Mouse (Mus musculus) heart, adult 2 months (tissue): ENCODE results near the gene Zfp677. TPM values are rescaled to one million over a fixed set of nuclear protein-coding genes. Genes with fewer than 3 reads are reported as not detected.
"Not testable (repeated sequence)": the region's sequence is repeated elsewhere in the genome, so short reads cannot be mapped to it uniquely, and the experiment has no call there.

ENCODE experiments used
- DNase-seq, 2 experiments: peaks; one replicate each; pipeline ENCODE4 v3.0.0; 2021
- H3K27ac ChIP-seq: fragments of 200-600 bp; 2 replicates; pipeline ENCODE4 v1.8.1; 2022
- H3K27me3 ChIP-seq: fragments of 200-500 bp; 2 replicates; pipeline ENCODE4 v1.6.1; 2012; ENCODE audit warnings: mild to moderate bottlenecking, low read length, inconsistent platforms, mixed read lengths; ENCODE audit not compliant: control insufficient read depth, insufficient read depth
- H3K36me3 ChIP-seq: fragments of 200-500 bp; 2 replicates; pipeline ENCODE4 v1.6.1; 2012; ENCODE audit warnings: low read length, inconsistent platforms; ENCODE audit not compliant: control insufficient read depth, insufficient read depth
- H3K4me1 ChIP-seq: fragments of 200-500 bp; 2 replicates; pipeline ENCODE4 v1.6.1; 2011; ENCODE audit warnings: low read length; ENCODE audit not compliant: control insufficient read depth, insufficient read depth
- H3K4me3 ChIP-seq: fragments of 200-600 bp; 2 replicates; pipeline ENCODE4 v1.8.1; 2022
- H3K79me2 ChIP-seq: fragments of 200-500 bp; replicated peaks from 2 replicates; pipeline ENCODE4 v1.6.1; 2012; ENCODE audit warnings: mild to moderate bottlenecking, inconsistent platforms, low read length, moderate library complexity, mixed read lengths; ENCODE audit not compliant: control insufficient read depth, insufficient read depth
- H3K9ac ChIP-seq: fragments of 200-500 bp; 2 replicates; pipeline ENCODE4 v1.6.1; 2012; ENCODE audit warnings: low read depth, mild to moderate bottlenecking, control low read depth, inconsistent platforms, low read length, mixed read lengths
- CTCF ChIP-seq: fragments of 200-600 bp; IDR thresholded peaks from 2 replicates; pipeline ENCODE4 v1.8.1; 2022; ENCODE audit warnings: antibody characterized with exemption, mild to moderate bottlenecking, moderate library complexity
- EP300 ChIP-seq: fragments of 200-500 bp; IDR thresholded peaks from 2 replicates; pipeline ENCODE4 v1.6.1; 2011; ENCODE audit warnings: low read depth, low read length, control low read depth; ENCODE audit not compliant: insufficient read depth
- POLR2A ChIP-seq: fragments of 200-500 bp; IDR thresholded peaks from 2 replicates; pipeline ENCODE4 v1.6.1; 2011; ENCODE audit warnings: mild to moderate bottlenecking, low read depth, low read length, control low read depth; ENCODE audit not compliant: insufficient read depth
- WGBS: fragments of 180-500 bp; shearing (Covaris S2); methylation state at CpG from one replicate; pipeline ENCODE4 v1.1.7; 2018; 5-methylcytosine and 5-hydroxymethylcytosine counted together
- intact Hi-C: fragments of 180-260 bp; cut with DNase I; formaldehyde crosslinking; loops from one replicate; pipeline ENCODE4 v1.15.1; 2025
- long read RNA-seq: library from polyadenylated mRNA; stranded (forward); transcript quantifications from one replicate; pipeline ENCODE4 v2.0.0, GENCODE M21; 2021
- polyA plus RNA-seq: library from polyadenylated mRNA; depleted of rRNA; stranded (reverse); fragments of >200 nt; gene quantifications from 2 replicates; pipeline ENCODE4 v1.2.3, GENCODE M21; 2012; rRNA removed
- total RNA-seq, 2 experiments: library from RNA; stranded (reverse); gene quantifications; 2 replicates each; pipeline ENCODE4 v1.2.3; 2021

Zfp677 gene
- total RNA-seq (under 1 TPM; 0.86 to 0.89 TPM), polyA plus RNA-seq (0.25 and 0.50 TPM in 2 replicates)
- long read RNA-seq = 0 reads

DNA sequence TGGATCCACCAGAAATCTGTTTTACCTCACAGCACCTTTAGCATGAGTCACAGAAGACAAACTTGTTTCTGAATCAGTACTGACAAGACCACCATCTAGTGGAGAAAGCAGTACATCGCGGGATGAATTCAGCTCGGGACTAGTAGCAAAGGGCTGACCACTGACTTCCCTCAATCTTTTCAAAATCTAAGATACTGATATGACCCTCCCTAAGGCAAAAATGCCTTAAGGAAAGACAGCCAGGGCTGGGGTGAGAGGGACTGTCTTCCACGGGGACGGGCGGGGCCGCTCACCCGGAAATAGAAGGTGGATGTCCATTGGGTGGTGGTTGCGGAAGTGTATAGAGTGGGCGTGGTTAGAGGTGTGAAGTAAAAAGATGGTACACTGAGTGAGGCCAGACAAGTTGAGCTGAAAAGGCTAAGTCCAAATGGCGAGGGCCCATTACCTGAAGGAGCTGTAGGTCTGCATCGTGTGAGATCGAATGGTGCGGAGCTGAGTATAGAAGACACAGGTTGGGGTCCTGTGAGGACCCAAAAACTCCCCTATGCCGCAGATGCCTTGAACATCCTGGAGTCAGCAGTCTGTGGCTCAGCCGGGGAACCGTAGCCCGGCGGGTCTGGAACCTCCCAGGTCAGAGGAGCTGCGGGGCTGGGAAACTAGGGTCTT, at the start of gene Zfp677:
Gene Zfp677 (plus strand): TSS at position 358 of the 666 bp plus-strand sequence.
- peak within 1 kb of the TSS; percentile 30 for H3K9ac ChIP-seq
- H3K36me3 ChIP-seq = no peaks in the 10 kb centered on the region
- H3K27me3 ChIP-seq = no peaks in the 10 kb centered on the region
- peak; percentile 42; the same call in 1 of the 2 replicates for TF ChIP-seq POLR2A
- peak; percentile 70 for TF ChIP-seq CTCF
- TF ChIP-seq EP300 = no peak
- DNase-seq = peak; percentile 56 to 78
- peak within 1 kb of the TSS; percentile 49; the same call in 1 of the 2 replicates for H3K27ac ChIP-seq
- H3K4me3 ChIP-seq = peak within 1 kb of the TSS; percentile 60
- no peaks in the 10 kb centered on the region for H3K4me1 ChIP-seq
- H3K79me2 ChIP-seq = no peaks in the 10 kb centered on the region
- intact Hi-C loops = loop anchor here (10.0 kb wide), 1 partner anchor 109 kb away; no protein-coding TSS in a partner anchor
- WGBS = 4% methylated on average over 20 of the region's 20 CpGs

DNA sequence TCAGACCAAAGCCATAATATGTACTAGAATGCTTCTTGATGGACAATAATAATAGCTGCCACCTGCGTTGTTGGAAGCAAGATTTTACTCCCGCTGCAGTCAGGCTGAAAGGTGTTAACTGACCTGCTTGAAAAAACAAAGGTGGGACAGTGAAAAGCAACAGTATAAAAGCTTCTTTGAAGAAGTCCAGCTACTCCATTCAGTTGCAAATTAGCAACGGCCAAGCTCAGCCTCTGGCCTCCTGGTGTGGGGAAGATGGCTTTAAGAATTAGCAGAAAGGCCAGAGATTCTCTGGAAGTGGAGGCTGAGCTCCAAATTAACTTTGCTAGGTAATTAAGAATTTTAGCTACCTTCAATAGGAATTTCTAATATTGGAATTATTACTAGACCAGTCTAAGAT, 15.5 kb upstream of the Zfp677 start:
- H3K4me1 ChIP-seq, H3K36me3 ChIP-seq, DNase-seq, H3K27ac ChIP-seq, H3K27me3 ChIP-seq, H3K4me3 ChIP-seq, H3K79me2 ChIP-seq, intact Hi-C loops, H3K9ac ChIP-seq: not testable (repeated sequence)
- 36% methylated on average over 3 of the region's 3 CpGs for WGBS

DNA sequence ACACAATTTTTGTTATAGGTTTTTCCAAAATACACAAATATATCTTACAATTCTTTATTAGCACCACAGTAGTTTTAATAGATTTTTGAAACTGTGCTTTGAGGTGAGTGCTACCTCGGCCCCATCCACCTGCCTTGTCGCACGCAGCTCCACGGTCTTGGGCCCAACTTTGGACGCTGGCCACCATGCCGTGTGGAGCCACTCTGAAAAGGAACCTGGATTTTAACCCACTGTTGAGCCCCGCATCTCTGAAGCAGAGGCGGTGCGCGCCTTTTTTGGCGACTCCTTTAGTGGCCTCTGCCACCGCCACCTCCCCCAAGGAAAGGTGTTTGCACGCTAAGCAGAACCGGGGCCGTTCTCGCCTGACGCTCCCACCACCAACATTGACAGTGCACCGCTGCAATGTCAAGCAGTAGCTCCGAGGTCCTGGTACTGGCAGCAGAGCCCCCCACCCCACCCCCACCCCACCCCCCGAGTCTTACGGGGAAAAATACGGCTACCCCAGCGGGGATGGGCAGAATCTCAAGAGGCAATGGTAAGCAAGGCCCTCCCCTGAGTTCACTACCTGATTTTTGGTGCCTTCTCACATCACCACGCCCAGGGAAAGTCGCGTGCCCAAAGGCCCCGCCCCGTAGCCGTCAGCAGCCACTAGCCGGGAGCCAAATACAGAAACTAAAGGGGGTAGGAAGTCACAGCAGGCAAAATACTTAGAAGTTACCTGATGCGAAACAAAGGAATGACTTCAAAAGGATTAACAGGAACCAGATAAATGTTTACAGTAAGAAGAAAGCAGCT, 13.4 kb upstream of the Zfp677 start:
- Histone ChIP-seq H3K9ac (no peak overlapping the region), H3K36me3 (no peaks in the 10 kb centered on the region), H3K27me3 (no peaks in the 10 kb centered on the region), H3K27ac (no peak overlapping the region), H3K4me1 (no peaks in the 10 kb centered on the region), H3K4me3 (no peak overlapping the region), H3K79me2 (no peaks in the 10 kb centered on the region)
- intact Hi-C loops = no loop called here
- 9% methylated on average over 31 of the region's 31 CpGs for WGBS
- TF ChIP-seq POLR2A (no peak), CTCF (no peak), EP300 (no peak)
- peak in 1 of 2 experiments; percentile 15 for DNase-seq

DNA sequence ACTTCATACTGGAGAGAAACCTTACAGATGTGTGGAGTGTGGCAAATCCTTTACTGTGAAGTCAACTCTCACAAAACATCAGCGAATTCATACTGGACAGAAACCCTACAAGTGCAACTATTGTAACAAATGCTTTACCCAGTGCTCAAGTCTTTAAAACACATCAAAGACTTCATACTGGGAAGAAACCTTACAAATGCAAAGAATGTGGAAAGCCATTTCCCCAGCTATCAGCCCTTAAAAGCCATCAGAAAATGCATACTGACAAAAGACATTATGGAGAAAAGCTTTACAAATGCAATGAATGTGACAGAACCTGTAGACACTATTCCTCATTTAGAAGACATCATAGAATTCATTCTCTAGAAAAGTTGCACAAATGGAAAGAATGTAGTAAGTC, 8.2 kb upstream of the Zfp677 start:
- Histone ChIP-seq H3K36me3 (no peaks in the 10 kb centered on the region), H3K79me2 (no peaks in the 10 kb centered on the region), H3K4me3 (no peak overlapping the region), H3K27ac (no peak overlapping the region), H3K27me3 (no peaks in the 10 kb centered on the region), H3K9ac (no peak overlapping the region), H3K4me1 (no peaks in the 10 kb centered on the region)
- no peak for DNase-seq
- TF ChIP-seq POLR2A (no peak), CTCF (no peak), EP300 (no peak)
- WGBS = 55% methylated on average over 1 of the region's 1 CpGs
- intact Hi-C loops = no loop called here

DNA sequence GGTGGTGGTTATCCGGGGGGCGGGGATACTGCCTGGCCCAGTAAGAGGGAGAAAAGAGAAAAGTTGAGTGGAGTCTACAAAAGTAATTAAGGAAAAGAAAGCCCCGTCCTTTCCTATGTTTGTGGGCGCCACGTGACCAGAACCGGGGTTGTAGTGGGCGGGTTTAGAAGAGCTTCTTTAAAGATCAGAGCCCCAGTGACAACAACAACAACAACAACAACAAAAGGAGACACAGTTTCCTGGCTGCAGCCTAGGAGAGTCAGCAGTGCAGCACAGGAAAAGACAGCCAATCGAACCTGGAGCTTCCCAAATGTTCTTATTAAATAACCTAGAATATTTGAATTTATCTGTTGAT, 486 bp downstream of the Zfp677 start:
- Histone ChIP-seq H3K27ac (peak overlapping the region; percentile 49; the same call in 1 of the 2 replicates), H3K4me3 (peak overlapping the region; percentile 60), H3K27me3 (no peaks in the 10 kb centered on the region), H3K36me3 (no peaks in the 10 kb centered on the region), H3K79me2 (no peaks in the 10 kb centered on the region), H3K9ac (peak overlapping the region; percentile 4), H3K4me1 (no peaks in the 10 kb centered on the region)
- intact Hi-C loops = loop anchor here (10.0 kb wide), 1 partner anchor 109 kb away; no protein-coding TSS in a partner anchor
- WGBS = 7% methylated on average over 8 of the region's 8 CpGs
- no peak for DNase-seq
- TF ChIP-seq EP300 = no peak
- no peak for TF ChIP-seq POLR2A
